Mouse (Mus musculus) myocyte (in vitro differentiated cells): ENCODE results near the gene Cdc42ep5.
"Not testable (repeated sequence)": the region's sequence is repeated elsewhere in the genome, so short reads cannot be mapped to it uniquely, and the experiment has no call there.

Source experiments
- CEBPB ChIP-seq: IDR thresholded peaks from 2 replicates; pipeline ENCODE4 v1.6.1; 2011; ENCODE audit warnings: mild to moderate bottlenecking, moderate library complexity; ENCODE audit not compliant: poor library complexity, insufficient read depth, severe bottlenecking
- E2F4 ChIP-seq: IDR thresholded peaks from one replicate; pipeline ENCODE4 v1.6.1; 2011; ENCODE audit warnings: mild to moderate bottlenecking, control low read depth, moderate library complexity; ENCODE audit not compliant: insufficient read depth
- MAX ChIP-seq: IDR thresholded peaks from one replicate; pipeline ENCODE4 v1.6.1; 2011; ENCODE audit warnings: low read depth, mild to moderate bottlenecking, control low read depth
- MYOD1 ChIP-seq, 3 experiments: IDR thresholded peaks; one replicate each; pipeline ENCODE4 v1.6.1; 2011; ENCODE audit warnings: control low read depth in 2 of 3, low read depth in 2 of 3, mild to moderate bottlenecking in 2 of 3, moderate library complexity in 1 of 3; ENCODE audit not compliant: insufficient read length in 2 of 3, control insufficient read depth in 1 of 3
- MYOG ChIP-seq, 3 experiments: IDR thresholded peaks; one replicate each; pipeline ENCODE4 v1.6.1; 2011; ENCODE audit warnings: control low read depth in 2 of 3, low read depth in 2 of 3, mild to moderate bottlenecking in 2 of 3; ENCODE audit not compliant: insufficient read length in 2 of 3, control insufficient read depth in 1 of 3, insufficient read depth in 1 of 3
- POLR2A ChIP-seq: IDR thresholded peaks from one replicate; pipeline ENCODE4 v1.6.1; 2011; ENCODE audit warnings: low read depth, mild to moderate bottlenecking, control low read depth, moderate library complexity; ENCODE audit not compliant: insufficient read length
- POLR2AphosphoS2 ChIP-seq: IDR thresholded peaks from one replicate; pipeline ENCODE4 v1.6.1; 2011; ENCODE audit warnings: low read depth, control low read depth; ENCODE audit not compliant: insufficient read length
- REST ChIP-seq: IDR thresholded peaks from one replicate; pipeline ENCODE4 v1.6.1; 2011; ENCODE audit warnings: mild to moderate bottlenecking, control low read depth, moderate library complexity; ENCODE audit not compliant: insufficient read depth, insufficient read length
- SRF ChIP-seq: IDR thresholded peaks from one replicate; pipeline ENCODE4 v1.6.1; 2011; ENCODE audit warnings: low read depth; ENCODE audit not compliant: control insufficient read depth, insufficient read length
- TCF12 ChIP-seq: IDR thresholded peaks from one replicate; pipeline ENCODE4 v1.6.1; 2011; ENCODE audit warnings: mild to moderate bottlenecking, control low read depth; ENCODE audit not compliant: poor library complexity, insufficient read depth, severe bottlenecking
- USF1 ChIP-seq: IDR thresholded peaks from one replicate; pipeline ENCODE4 v1.6.1; 2011; ENCODE audit warnings: low read depth, mild to moderate bottlenecking, control low read depth, moderate library complexity

DNA sequence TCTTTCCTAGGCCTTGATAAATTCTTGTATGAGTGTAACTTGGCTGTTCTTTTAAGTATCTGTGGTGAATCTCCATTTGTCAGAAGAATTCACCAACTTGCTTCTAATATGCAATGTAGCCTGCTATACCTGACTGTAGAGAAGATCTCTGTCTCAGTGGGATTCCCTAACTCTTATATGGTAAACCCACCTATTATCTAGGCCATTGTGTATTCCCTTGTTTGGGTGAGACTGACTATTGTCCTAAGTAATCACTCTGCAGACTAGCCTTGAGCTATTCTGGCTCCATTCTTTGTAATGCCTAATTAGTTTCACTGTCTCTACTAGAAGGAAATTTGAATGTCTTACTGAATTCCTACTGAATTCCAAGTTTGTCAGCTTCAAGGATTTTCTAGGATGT is 48.8 kb upstream of the Cdc42ep5 start:
- not testable (repeated sequence) for TF ChIP-seq POLR2A; MYOG (IDR thresholded peaks at IDR 0.05; ENCODE audit: control insufficient read depth in 1 of 3, insufficient read depth in 1 of 3, insufficient read length in 2 of 3, low read depth in 2 of 3); MYOD1 (IDR thresholded peaks at IDR 0.05; ENCODE audit: control insufficient read depth in 1 of 3, insufficient read length in 2 of 3, low read depth in 2 of 3); TCF12; POLR2AphosphoS2; USF1; CEBPB; E2F4; REST; MAX; SRF
